Mouse (Mus musculus): Measurements from ENCODE around the gene Klhl32. TPM values are rescaled to one million over a fixed set of nuclear protein-coding genes. Genes with fewer than 3 reads are reported as not detected.
"Not testable (repeated sequence)": the region's sequence is repeated elsewhere in the genome, so short reads cannot be mapped to it uniquely, and the experiment has no call there.

Gene Klhl32
- total RNA-seq, 2 experiments from 2014 or later, result 3.1 to 3.4 TPM

- DNase-seq, result no peak
These were observed 55.7 kb downstream of the Klhl32 start for GRCm38 (mm10) chr4:24795180-24795579.

- DNase-seq, result no peak
These were observed 57.1 kb downstream of the Klhl32 start for GRCm38 (mm10) chr4:24793726-24794345.

DNA sequence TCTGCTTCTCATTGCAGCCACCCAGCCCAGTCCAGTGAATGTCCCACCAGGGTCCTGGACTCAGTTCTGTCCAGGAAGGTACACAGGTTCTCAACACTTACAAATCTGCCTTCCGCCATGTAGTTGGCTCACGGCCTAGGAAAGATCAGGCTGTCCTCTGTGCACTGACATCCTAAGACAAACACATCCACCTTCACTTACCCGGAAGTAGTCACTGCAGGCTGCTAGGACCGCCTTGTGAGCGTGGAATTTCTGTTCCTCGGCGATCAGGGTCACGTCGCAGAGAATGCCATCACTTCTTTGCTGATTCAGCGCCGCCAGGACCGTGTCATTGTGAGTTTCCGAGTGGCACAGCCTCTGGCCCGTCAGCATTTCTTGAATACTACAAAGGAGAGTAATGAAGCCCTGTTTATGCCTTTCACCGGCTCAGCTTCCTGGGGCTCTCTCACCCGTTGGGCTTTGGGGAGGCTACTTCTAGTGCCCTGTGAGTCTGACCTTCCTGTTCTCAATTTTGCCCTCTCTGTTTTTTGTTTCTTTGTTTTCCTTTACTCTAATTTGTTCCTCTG, 58.4 kb downstream of the Klhl32 start:
- no peak for DNase-seq

- DNase-seq, result no peak
These were observed 61.6 kb downstream of the Klhl32 start for GRCm38 (mm10) chr4:24789331-24789730.

DNA sequence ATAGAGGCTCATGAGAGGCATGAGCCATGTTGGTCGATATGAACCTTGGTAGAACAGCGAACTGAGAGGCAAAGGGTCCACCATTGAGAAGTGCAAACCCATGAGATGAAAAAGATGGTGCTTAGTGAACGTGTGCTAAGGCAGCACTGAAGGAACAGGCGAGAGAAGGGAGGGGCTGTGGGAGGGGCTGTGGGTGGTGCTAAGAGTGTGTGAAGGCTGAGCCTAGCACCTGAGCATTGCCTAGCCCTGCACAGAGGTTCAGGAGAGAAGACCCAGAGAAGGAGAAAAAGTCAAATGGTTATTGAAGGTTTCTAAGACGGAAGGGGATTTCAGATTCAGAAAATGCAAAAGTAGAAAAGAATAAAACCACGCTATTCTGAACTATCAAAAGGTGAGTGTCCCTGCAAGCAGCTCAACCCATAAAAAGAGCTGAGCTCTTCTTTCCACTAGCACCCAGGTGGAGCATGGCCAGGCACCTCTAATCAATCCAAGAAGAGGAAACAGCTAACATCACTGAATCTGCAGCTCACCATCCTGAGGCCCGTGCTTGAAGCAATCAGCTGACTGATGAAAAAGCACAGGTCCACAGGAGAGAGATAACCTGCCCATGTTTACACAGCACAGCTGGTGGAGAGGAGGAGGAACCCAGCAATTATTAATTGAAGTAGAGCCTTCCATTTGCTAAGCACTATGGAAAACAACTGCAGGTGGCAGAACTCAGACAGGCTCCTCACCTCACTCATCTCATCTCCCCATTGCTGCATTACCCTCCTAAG, 65.0 kb downstream of the Klhl32 start:
- DNase-seq, result no peak

- no peak for DNase-seq
These were observed 85.0 kb downstream of the Klhl32 start for GRCm38 (mm10) chr4:24765919-24766318.

- DNase-seq, result no peak
These were observed 85.5 kb downstream of the Klhl32 start for GRCm38 (mm10) chr4:24765469-24765868.

- DNase-seq, result no peak
These were observed 86.4 kb downstream of the Klhl32 start for GRCm38 (mm10) chr4:24764558-24764957.

- no peak for DNase-seq
These were observed 87.5 kb downstream of the Klhl32 start for GRCm38 (mm10) chr4:24763451-24763850.

DNA sequence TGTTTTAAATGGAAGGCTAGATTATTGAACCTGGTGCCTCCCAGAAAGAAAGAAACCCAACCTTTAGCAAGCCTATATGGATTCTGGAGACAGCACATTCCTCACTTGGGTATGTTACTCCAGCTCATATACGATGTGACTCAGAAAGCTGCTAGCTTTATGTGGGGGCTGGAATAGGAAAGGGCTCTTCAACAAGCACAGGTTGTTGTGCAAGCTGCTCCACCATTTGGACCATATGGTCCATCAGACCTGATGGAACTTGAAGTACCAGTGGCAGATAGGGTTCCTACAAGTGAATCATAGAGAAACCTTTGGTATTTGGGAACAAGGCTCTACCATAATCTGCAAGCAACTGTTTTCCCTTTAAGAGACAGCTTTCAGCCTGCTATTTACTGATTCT, 92.0 kb downstream of the Klhl32 start:
- DNase-seq, result no peak

DNA sequence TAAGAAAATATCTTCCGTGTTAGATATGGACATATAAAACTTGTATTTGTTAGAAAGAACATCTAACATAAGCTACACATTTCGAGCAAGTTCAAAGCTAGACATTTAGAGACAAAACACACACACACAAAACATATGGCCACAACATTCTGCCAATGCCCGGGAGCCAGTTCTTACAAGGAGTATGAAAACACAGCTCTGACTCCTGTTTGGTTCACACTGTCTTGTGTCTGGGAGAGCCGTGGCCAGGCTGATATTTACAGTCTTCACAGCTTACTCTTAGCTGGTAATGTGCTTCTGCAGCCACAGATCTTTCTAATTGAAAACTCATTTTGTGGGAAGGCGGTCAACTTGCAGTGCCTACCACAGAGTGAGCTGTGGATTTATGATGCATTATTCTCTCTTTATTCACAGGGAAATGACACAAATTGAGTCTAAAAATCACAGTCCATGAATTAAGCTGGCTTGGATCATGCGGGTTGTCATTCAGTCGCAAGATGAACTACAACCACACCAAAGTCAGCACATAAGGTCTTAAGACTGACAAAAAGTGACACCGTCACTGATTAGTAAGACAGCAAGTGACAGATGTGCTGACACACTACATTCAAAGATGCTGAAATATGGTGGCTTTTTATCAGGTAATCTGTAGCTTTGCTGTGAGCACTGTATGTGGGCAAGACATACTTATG, 98.3 kb downstream of the Klhl32 start:
- DNase-seq, result no peak

- no peak for DNase-seq
These were observed 113.8 kb downstream of the Klhl32 start for GRCm38 (mm10) chr4:24737080-24737479.

DNA sequence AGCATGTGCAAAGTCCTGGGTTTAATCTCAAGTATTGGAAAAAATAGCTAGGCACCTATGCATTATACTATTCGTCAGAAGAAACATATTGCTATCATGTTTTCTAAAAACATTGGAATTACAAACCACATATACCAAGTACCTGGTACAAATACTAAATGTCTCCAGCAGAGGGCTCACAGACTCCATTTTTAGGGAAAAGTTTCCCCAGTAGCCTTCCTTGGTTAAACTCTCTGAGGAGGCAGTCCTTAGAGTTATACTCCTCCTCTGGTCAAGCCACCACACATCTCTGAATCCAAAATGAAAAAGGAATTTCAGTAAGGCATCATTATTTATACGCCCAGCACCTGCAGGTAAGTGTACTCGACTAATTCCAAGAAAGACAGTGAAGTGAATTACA, 130.1 kb downstream of the Klhl32 start:
- DNase-seq, result peak; percentile 73

DNA sequence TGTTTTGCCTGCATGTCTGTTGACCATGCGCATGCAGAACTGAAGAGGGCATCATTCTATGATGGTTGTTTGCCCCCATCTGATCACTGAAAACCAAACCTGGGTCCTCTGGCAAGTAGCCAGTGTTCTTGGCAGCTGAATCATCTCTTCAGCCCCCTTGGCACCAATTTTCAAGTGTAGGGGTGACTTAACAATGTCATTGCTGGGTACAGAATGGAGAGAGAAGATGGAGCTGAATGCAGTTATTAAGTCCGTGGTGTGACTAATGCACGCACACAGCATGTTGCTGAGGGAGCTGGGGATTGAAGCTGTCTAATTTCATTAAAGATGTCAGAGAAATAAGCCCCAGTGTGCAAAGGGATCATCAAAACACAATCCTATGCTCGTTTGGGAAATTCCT, 135.4 kb downstream of the Klhl32 start:
- no peak for DNase-seq

GRCm38 (mm10) chr4:24714367-24714766, 136.6 kb downstream of the Klhl32 start:
- no peak for DNase-seq

DNA sequence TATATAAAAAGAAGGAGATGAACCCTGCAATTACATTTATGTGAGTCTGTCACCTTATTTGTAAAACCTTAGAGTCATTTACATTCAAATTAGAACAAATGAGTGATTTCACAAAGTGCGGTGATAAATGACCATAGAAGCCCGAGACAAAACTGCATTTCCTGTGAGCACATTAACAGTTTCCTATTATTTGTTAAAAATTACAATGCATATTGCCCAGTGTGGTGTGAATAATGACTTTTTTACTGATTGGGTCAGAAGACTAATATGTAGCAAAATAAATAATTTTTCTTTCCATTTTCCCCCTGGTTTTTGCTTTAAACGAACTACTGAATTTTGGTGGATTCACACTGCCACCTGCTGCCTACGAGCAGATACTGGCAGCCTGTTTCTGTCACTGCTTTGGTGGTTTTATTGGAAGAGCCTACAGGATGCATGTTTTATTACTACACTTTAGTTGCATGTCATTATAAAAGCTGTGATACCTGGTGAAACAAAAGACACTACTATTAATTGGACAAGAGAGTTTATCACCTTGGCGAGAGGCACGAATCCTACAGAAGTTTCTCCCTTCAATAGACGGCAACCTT, 152.3 kb downstream of the Klhl32 start:
- DNase-seq, result peak; percentile 32

- DNase-seq, result no peak
These were observed 170.8 kb downstream of the Klhl32 start for GRCm38 (mm10) chr4:24680080-24680479.

- no peak for DNase-seq
These were observed 180.9 kb downstream of the Klhl32 start for GRCm38 (mm10) chr4:24670007-24670406.

DNA sequence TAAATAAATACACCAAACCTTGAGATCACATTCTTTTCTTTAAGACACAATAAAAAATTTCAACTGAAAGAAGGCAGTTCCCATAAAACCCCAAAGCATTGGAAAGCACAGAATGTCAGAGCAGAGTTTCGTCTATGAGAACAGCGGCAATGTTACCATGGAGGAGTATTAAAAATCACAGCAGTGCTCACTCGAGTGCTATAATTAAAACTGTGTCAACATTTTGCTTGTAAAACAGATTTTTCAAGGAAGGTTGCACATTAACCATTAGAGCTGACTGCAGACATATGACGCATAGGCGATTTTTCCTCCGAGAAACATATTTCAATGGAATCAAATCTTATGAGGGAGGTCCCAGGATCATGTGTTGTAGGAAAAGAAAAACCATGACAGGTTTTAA, 191.7 kb downstream of the Klhl32 start:
- DNase-seq, result no peak

- DNase-seq, result not testable (repeated sequence)
These were observed 206.2 kb downstream of the Klhl32 start for GRCm38 (mm10) chr4:24644735-24645134.

DNA sequence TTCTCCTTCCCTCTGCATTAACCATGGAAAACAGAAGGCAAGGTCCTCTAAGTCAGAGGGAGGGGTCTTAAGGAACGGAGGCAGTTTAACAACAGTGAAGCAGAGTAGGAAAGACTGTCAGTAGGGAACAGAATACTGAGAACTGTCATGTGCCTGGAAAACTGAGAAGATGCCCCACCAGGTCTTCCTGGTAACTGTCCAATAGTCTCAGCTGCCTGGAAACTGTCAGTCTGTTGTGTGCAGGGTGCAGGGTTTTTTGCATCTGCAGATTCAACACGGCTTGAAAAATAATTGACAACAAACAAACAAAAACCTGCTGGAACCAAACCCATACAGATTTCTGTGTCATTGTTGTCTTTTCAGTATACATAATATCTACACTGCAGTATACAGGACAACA, 208.6 kb downstream of the Klhl32 start:
- no peak for DNase-seq

GRCm38 (mm10) chr4:24631177-24631911, 219.6 kb downstream of the Klhl32 start:
- no peak for DNase-seq
